Mouse (Mus musculus): ENCODE results near the gene Sva.

Sva gene

DNA sequence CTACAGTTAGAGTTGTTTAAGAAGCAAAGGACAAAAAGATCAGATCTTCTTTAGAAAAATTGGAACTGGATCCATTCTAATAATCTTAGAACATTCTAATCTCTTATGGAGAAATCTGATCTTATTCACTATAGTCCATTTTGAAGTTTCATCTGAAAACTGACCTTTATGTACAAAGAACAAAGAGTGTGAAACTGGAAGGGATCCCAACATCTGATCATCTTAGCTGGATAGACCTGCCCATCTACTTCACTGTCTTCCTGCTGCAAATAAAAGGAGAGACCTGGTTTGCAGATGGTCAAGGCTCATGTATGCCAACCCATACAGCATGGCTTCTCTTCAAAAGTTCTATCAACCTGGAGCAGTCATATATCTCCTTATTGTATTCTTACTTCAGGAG is at the start of gene Sva:
Sva (plus strand) TSS at position 301 of the 400 bp plus-strand sequence.
- DNase-seq, result no peak

Data from cerebellum, postnatal 14 days (tissue).